Mouse (Mus musculus) CH12.LX (cell line): ENCODE data around the gene Map4k3.

Experiments used
- BHLHE40 ChIP-seq: IDR thresholded peaks from 2 replicates; pipeline ENCODE4 v1.6.1; 2011; ENCODE audit warnings: mild to moderate bottlenecking, low read depth, low read length, improper control_type of control experiment
- CTCF ChIP-seq, 2 experiments: IDR thresholded peaks in 1 of 2; conservative IDR thresholded peaks in 1 of 2; 2 replicates each; pipeline ENCODE4 v1.5.1; 2011 to 2012; ENCODE audit warnings: low read depth in 2 of 2, low read length in 2 of 2, improper control_type of control experiment in 1 of 2, inconsistent platforms in 1 of 2, mild to moderate bottlenecking in 1 of 2, moderate library complexity in 1 of 2
- EP300 ChIP-seq: IDR thresholded peaks from 2 replicates; pipeline ENCODE4 v1.6.1; 2011; ENCODE audit warnings: low read length, improper control_type of control experiment
- HCFC1 ChIP-seq: IDR thresholded peaks from 2 replicates; pipeline ENCODE4 v1.6.1; 2012; ENCODE audit warnings: low read depth, mild to moderate bottlenecking, inconsistent platforms, low read length, improper control_type of control experiment
- JUND ChIP-seq: conservative IDR thresholded peaks from 2 replicates; pipeline ENCODE4 v1.6.1; 2011; ENCODE audit warnings: low read depth, low read length, improper control_type of control experiment
- KAT2A ChIP-seq: IDR thresholded peaks from 2 replicates; pipeline ENCODE4 v1.6.1; 2012; ENCODE audit warnings: low read length, improper control_type of control experiment, inconsistent platforms; ENCODE audit not compliant: insufficient replicate concordance
- MAZ ChIP-seq: IDR thresholded peaks from 2 replicates; pipeline ENCODE4 v1.6.1; 2012; ENCODE audit warnings: low read depth, mild to moderate bottlenecking, inconsistent platforms, low read length, improper control_type of control experiment, moderate library complexity
- MEF2A ChIP-seq: IDR thresholded peaks from 2 replicates; pipeline ENCODE4 v1.6.1; 2014; ENCODE audit warnings: low read depth, mild to moderate bottlenecking, inconsistent platforms, low read length, improper control_type of control experiment, borderline replicate concordance
- POLR2A ChIP-seq: IDR thresholded peaks from 2 replicates; pipeline ENCODE4 v1.6.1; 2011; ENCODE audit warnings: low read depth, mild to moderate bottlenecking, improper control_type of control experiment, low read length
- TCF12 ChIP-seq: IDR thresholded peaks from 2 replicates; pipeline ENCODE4 v1.6.1; 2014; ENCODE audit warnings: low read depth, mild to moderate bottlenecking, inconsistent platforms, low read length, improper control_type of control experiment
- UBTF ChIP-seq: IDR thresholded peaks from 2 replicates; pipeline ENCODE4 v1.6.1; 2012; ENCODE audit warnings: low read depth, mild to moderate bottlenecking, inconsistent platforms, low read length, improper control_type of control experiment, moderate library complexity
- ZMIZ1 ChIP-seq: IDR thresholded peaks from 2 replicates; pipeline ENCODE4 v1.6.1; 2012; ENCODE audit warnings: low read depth, mild to moderate bottlenecking, inconsistent platforms, low read length, improper control_type of control experiment

DNA sequence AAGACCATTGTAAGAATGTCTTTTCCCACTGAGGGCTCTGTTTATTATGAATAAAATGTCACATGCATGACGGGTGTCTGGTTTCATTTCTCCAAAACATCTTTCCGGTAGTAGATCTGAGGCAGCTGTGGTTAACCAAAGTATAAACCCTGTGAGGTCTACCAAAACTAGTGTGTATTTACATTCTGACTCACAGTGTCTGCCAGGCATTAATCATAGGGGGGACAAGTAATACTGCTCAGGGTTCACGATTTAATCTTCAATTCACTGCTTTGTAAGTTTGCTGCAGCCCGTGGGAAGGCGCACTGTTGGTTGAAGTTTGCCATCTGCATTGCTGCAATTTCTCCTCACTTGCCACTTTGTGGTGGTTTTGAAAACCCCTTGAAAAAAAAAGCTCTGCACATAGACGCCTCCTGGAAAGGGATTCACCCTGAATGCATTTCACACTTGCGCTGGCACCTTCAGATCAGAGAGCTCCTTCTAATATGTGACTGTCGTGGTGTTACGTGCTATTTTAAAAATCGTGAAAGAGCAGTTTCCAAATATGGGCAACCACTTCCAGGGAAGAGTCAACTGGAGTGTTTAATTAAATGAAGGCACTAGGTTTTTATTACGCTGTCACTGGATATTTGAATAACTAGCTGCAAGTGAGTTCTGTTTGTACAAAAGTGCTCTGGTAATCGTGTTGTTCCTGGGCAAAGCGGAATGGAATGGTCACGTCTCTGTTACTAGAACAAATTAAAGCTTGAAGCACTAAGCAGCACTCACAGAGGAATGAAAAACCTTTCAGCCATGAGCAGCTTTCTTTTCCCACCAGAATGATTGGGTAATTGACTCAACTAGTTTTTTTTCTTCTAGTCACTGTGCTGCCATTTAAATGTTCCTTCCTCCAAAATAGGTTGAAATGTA is 44.5 kb upstream of the Map4k3 start:
- TF ChIP-seq CTCF (conservative IDR thresholded peaks at IDR 0.05 in 1 of 2, IDR thresholded peaks at IDR 0.05 in 1 of 2; ENCODE audit: low read depth in 2 of 2, low read length in 2 of 2): no peak
- no peak for TF ChIP-seq POLR2A
- no peak for TF ChIP-seq HCFC1
- peak; percentile 91 for TF ChIP-seq EP300
- peak; percentile 49; the same call in 1 of the 2 replicates for TF ChIP-seq TCF12
- TF ChIP-seq JUND: peak; percentile 82
- TF ChIP-seq MEF2A: 0 out of 2 replicates have a peak, but pooled peaks have one; percentile 30
- peak; percentile 99 for TF ChIP-seq BHLHE40
- no peak for TF ChIP-seq MAZ
- no peak for TF ChIP-seq ZMIZ1
- no peak for TF ChIP-seq UBTF
- no peak for TF ChIP-seq KAT2A
